Mouse (Mus musculus): ENCODE data around the gene Kalrn. TPM values are rescaled to one million over a fixed set of nuclear protein-coding genes. Genes with fewer than 3 reads are reported as not detected.

The Kalrn gene
- polyA plus RNA-seq, 1 experiment = 0.15 TPM

- Histone ChIP-seq H3K36me3 (ENCODE audit: control insufficient read depth) (no peaks in the 10 kb centered on the region), H3K9me3 (ENCODE audit: control insufficient read depth, low read length) (no peaks in the 10 kb centered on the region), H3K27me3 (ENCODE audit: control insufficient read depth) (no peaks in the 10 kb centered on the region), H3K4me3 (replicated peaks) (no peak overlapping the region), H3K4me1 (ENCODE audit: control insufficient read depth) (no peaks in the 10 kb centered on the region)
- no peak for TF ChIP-seq TAL1 (IDR thresholded peaks at IDR 0.05; ENCODE audit: low read length)
- TF ChIP-seq GATA1 (IDR thresholded peaks at IDR 0.05; ENCODE audit: low read length) = no peak
These were observed 331.2 kb downstream of the Kalrn start for GRCm38 (mm10) chr16:34241936-34242729.

- H3K36me3 ChIP-seq (ENCODE audit: control insufficient read depth) = no peaks in the 10 kb centered on the region
- no peak overlapping the region for H3K4me3 ChIP-seq (replicated peaks)
- no peaks in the 10 kb centered on the region for H3K4me1 ChIP-seq (ENCODE audit: control insufficient read depth)
- no peaks in the 10 kb centered on the region for H3K27me3 ChIP-seq (ENCODE audit: control insufficient read depth)
- H3K9me3 ChIP-seq (ENCODE audit: control insufficient read depth, low read length) = no peaks in the 10 kb centered on the region
- no peak for TF ChIP-seq GATA1 (IDR thresholded peaks at IDR 0.05; ENCODE audit: low read length)
- TF ChIP-seq TAL1 (IDR thresholded peaks at IDR 0.05; ENCODE audit: low read length) = no peak
These were observed 333.7 kb downstream of the Kalrn start for GRCm38 (mm10) chr16:34239618-34240017.

DNA sequence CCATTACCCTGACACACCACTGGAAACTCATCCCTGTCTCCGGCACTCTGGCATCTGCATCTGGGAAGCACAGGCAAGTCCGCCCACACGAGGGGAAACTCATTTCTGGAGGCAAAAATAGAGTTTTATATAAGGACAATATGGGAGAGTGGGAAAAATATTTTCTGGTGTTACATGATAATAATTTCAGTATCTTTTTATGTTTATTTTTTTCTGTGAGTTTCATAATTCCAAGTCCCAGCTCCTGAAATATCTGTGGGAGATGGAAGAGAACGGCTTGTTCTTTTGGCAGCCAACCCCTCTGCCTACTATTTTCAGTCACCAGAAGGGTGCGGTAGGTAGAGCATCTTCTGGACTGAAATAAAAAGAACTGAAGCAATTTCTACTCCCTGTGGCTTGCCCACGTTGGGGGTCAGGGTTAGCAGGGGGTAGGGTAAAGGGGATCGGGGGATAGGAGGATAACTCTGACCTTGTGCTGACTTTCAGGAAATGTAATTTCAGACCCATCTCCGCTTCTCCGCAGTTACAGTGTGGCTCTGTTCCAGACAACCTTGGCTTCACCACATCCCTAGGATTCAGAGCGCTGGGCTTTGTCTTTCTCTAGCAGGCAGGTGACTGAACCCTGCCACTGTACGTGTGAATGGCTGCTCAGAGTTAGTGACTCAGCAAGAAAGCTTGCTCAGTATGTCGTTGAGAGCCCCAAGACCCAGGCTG is 336.3 kb downstream of the Kalrn start:
- Histone ChIP-seq H3K4me1 (ENCODE audit: control insufficient read depth) (no peaks in the 10 kb centered on the region), H3K27me3 (ENCODE audit: control insufficient read depth) (no peaks in the 10 kb centered on the region; the same call in 1 of the 2 replicates), H3K9me3 (ENCODE audit: control insufficient read depth, low read length) (no peaks in the 10 kb centered on the region), H3K4me3 (replicated peaks) (no peak overlapping the region), H3K36me3 (ENCODE audit: control insufficient read depth) (no peaks in the 10 kb centered on the region)
- TF ChIP-seq TAL1 (IDR thresholded peaks at IDR 0.05; ENCODE audit: low read length) = no peak
- no peak for TF ChIP-seq GATA1 (IDR thresholded peaks at IDR 0.05; ENCODE audit: low read length)

GRCm38 (mm10) chr16:34235086-34235485 is 338.2 kb downstream of the Kalrn start:
- TF ChIP-seq TAL1 (IDR thresholded peaks at IDR 0.05; ENCODE audit: low read length) = no peak
- no peak for TF ChIP-seq GATA1 (IDR thresholded peaks at IDR 0.05; ENCODE audit: low read length)
- H3K4me3 ChIP-seq (replicated peaks) = no peak overlapping the region
- no peaks in the 10 kb centered on the region for H3K4me1 ChIP-seq (ENCODE audit: control insufficient read depth)
- H3K27me3 ChIP-seq (ENCODE audit: control insufficient read depth) = no peaks in the 10 kb centered on the region; the same call in 1 of the 2 replicates
- H3K36me3 ChIP-seq (ENCODE audit: control insufficient read depth) = no peaks in the 10 kb centered on the region
- H3K9me3 ChIP-seq (ENCODE audit: control insufficient read depth, low read length) = no peaks in the 10 kb centered on the region

DNA sequence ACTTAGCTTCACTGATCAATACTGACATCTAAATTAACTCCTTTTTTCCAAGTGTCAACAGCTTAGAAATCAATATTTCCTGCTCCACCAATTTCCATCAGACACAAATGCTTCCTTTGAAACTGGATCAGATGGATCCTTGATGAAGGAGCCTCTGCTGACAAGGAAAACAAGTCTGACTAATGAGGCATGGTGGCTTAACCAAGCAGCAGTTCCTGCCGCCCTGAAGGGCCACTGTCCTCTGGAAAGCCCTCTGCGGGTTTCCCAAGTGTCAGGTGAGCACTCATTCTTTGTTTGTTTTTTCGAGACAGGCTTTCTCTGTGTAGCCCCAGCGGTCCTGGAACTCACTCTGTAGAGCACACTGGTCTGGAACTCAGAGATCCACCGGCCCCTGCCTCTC is 341.4 kb downstream of the Kalrn start:
- H3K27me3 ChIP-seq (ENCODE audit: control insufficient read depth) = no peaks in the 10 kb centered on the region; the same call in 1 of the 2 replicates
- H3K9me3 ChIP-seq (ENCODE audit: control insufficient read depth, low read length) = no peaks in the 10 kb centered on the region
- no peaks in the 10 kb centered on the region for H3K36me3 ChIP-seq (ENCODE audit: control insufficient read depth)
- no peaks in the 10 kb centered on the region for H3K4me1 ChIP-seq (ENCODE audit: control insufficient read depth)
- no peak overlapping the region for H3K4me3 ChIP-seq (replicated peaks)
- TF ChIP-seq GATA1 (IDR thresholded peaks at IDR 0.05; ENCODE audit: low read length) = no peak
- no peak for TF ChIP-seq TAL1 (IDR thresholded peaks at IDR 0.05; ENCODE audit: low read length)

- Histone ChIP-seq H3K9me3 (ENCODE audit: control insufficient read depth, low read length) (no peaks in the 10 kb centered on the region), H3K27me3 (ENCODE audit: control insufficient read depth) (no peaks in the 10 kb centered on the region; the same call in 1 of the 2 replicates), H3K36me3 (ENCODE audit: control insufficient read depth) (no peaks in the 10 kb centered on the region), H3K4me1 (ENCODE audit: control insufficient read depth) (no peaks in the 10 kb centered on the region), H3K4me3 (replicated peaks) (no peak overlapping the region)
- TF ChIP-seq GATA1 (IDR thresholded peaks at IDR 0.05; ENCODE audit: low read length) (no peak), TAL1 (IDR thresholded peaks at IDR 0.05; ENCODE audit: low read length) (no peak)
These were observed 342.2 kb downstream of the Kalrn start for GRCm38 (mm10) chr16:34231146-34231545.

GRCm38 (mm10) chr16:34229350-34229749 is 344.0 kb downstream of the Kalrn start:
- H3K9me3 ChIP-seq (ENCODE audit: control insufficient read depth, low read length) = no peaks in the 10 kb centered on the region
- no peaks in the 10 kb centered on the region for H3K4me1 ChIP-seq (ENCODE audit: control insufficient read depth)
- no peaks in the 10 kb centered on the region; the same call in 1 of the 2 replicates for H3K27me3 ChIP-seq (ENCODE audit: control insufficient read depth)
- no peak overlapping the region for H3K4me3 ChIP-seq (replicated peaks)
- TF ChIP-seq TAL1 (IDR thresholded peaks at IDR 0.05; ENCODE audit: low read length) (no peak), GATA1 (IDR thresholded peaks at IDR 0.05; ENCODE audit: low read length) (no peak)
- H3K36me3 ChIP-seq (ENCODE audit: control insufficient read depth) = no peaks in the 10 kb centered on the region

DNA sequence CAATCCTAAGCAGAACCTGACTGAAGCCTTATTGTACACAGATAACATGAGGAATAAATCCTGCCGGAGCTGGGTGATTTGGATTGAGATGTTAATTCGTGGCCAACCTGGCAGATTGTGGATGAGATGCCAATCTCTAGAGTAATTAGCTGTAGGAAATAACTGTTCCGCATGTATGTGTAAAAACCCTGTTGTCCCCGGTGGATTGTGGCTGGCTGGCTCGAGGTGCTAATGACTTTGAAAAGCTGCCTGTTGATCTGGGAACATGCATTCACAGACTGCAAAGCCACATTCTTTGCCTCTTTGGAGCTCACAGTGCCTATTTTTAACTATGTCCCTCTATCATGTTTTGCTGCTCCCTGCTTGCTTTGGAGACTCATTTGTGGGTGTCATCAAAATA is 344.7 kb downstream of the Kalrn start:
- no peak for TF ChIP-seq TAL1 (IDR thresholded peaks at IDR 0.05; ENCODE audit: low read length)
- no peak for TF ChIP-seq GATA1 (IDR thresholded peaks at IDR 0.05; ENCODE audit: low read length)
- H3K36me3 ChIP-seq (ENCODE audit: control insufficient read depth) = no peaks in the 10 kb centered on the region
- no peaks in the 10 kb centered on the region for H3K9me3 ChIP-seq (ENCODE audit: control insufficient read depth, low read length)
- H3K4me3 ChIP-seq (replicated peaks) = no peak overlapping the region
- H3K4me1 ChIP-seq (ENCODE audit: control insufficient read depth) = no peaks in the 10 kb centered on the region
- H3K27me3 ChIP-seq (ENCODE audit: control insufficient read depth) = no peaks in the 10 kb centered on the region

GRCm38 (mm10) chr16:34212160-34212559 is 361.2 kb downstream of the Kalrn start:
- TF ChIP-seq TAL1 (IDR thresholded peaks at IDR 0.05; ENCODE audit: low read length) (no peak), GATA1 (IDR thresholded peaks at IDR 0.05; ENCODE audit: low read length) (no peak)
- Histone ChIP-seq H3K36me3 (ENCODE audit: control insufficient read depth) (no peaks in the 10 kb centered on the region), H3K4me3 (replicated peaks) (no peak overlapping the region), H3K27me3 (ENCODE audit: control insufficient read depth) (no peaks in the 10 kb centered on the region), H3K4me1 (ENCODE audit: control insufficient read depth) (no peaks in the 10 kb centered on the region), H3K9me3 (ENCODE audit: control insufficient read depth, low read length) (no peaks in the 10 kb centered on the region)
